Mouse (Mus musculus): ENCODE results near the gene Ndufv1.
"Not testable (repeated sequence)": the region's sequence is repeated elsewhere in the genome, so short reads cannot be mapped to it uniquely, and the experiment has no call there.

Ndufv1 gene

GRCm38 (mm10) chr19:3974608-3975007 lies 38.0 kb downstream of the Ndufv1 start:
- not testable (repeated sequence) for DNase-seq (ENCODE audit: low read depth, low spot score)

GRCm38 (mm10) chr19:3972229-3972628 lies 40.4 kb downstream of the Ndufv1 start, which contains the start of gene Aldh3b2:
Gene Aldh3b2, plus strand, starts transcription at chr19:3972328.
- DNase-seq (ENCODE audit: low read depth, low spot score): no peak

GRCm38 (mm10) chr19:3967258-3967657 lies 45.3 kb downstream of the Ndufv1 start:
- no peak for DNase-seq (ENCODE audit: low read depth, low spot score)

GRCm38 (mm10) chr19:3966330-3967075 lies 46.1 kb downstream of the Ndufv1 start:
- no peak for DNase-seq (ENCODE audit: low read depth, low spot score)

- no peak for DNase-seq (ENCODE audit: low read depth, low spot score)
Measured at GRCm38 (mm10) chr19:3964030-3964429, 48.6 kb downstream of the Ndufv1 start.

- no peak for DNase-seq (ENCODE audit: low read depth, low spot score)
Measured at GRCm38 (mm10) chr19:3962469-3962868, 50.1 kb downstream of the Ndufv1 start.

- not testable (repeated sequence) for DNase-seq (ENCODE audit: low read depth, low spot score)
Measured at GRCm38 (mm10) chr19:3961805-3962204, 50.8 kb downstream of the Ndufv1 start.

- DNase-seq (ENCODE audit: low read depth, low spot score): no peak
Measured at GRCm38 (mm10) chr19:3960211-3960610, 52.4 kb downstream of the Ndufv1 start.

- DNase-seq (ENCODE audit: low read depth, low spot score): no peak
Measured at GRCm38 (mm10) chr19:3959030-3959429, 53.6 kb downstream of the Ndufv1 start.

GRCm38 (mm10) chr19:3958470-3958869 lies 54.1 kb downstream of the Ndufv1 start, which contains the start of gene Aldh3b3:
Gene Aldh3b3, plus strand, starts transcription at chr19:3958645.
- no peak for DNase-seq (ENCODE audit: low read depth, low spot score)

Measured in retina, adult 2 months (tissue).